Comparison of ENCODE assay signal across 23 mouse cellular contexts in genomic region chr2:25666516-25666915, GRCm38 (mm10). TPM values are rescaled to one million over a fixed set of nuclear protein-coding genes. Genes with fewer than 3 reads are reported as not detected.
"Had no signal": no experiment of that assay in that cellular context is flagged by ENCODE, and none has a peak within 500 bp of the region (broad histone marks: within the 10 kb centered on the region; RNA-seq: fewer than 3 reads in every experiment).

No protein-coding gene starts in this region.

- H3K27me3 ChIP-seq: midbrain, embryonic 13.5 days; midbrain, embryonic 15.5 days; neural tube, embryonic 12.5 days; stomach, embryonic 15.5 days had no signal

- H3K9ac ChIP-seq: lung, embryonic 14.5 days; midbrain, embryonic 13.5 days; midbrain, embryonic 15.5 days; neural tube, embryonic 12.5 days; stomach, embryonic 15.5 days had no signal

- H3K27ac ChIP-seq: macrophage; midbrain, embryonic 13.5 days; midbrain, embryonic 15.5 days; neural tube, embryonic 12.5 days; stomach, embryonic 15.5 days; stomach, postnatal 0 days had no signal

- H3K4me2 ChIP-seq: lung, embryonic 14.5 days; midbrain, embryonic 11.5 days; midbrain, embryonic 13.5 days; midbrain, embryonic 15.5 days; neural tube, embryonic 12.5 days; stomach, embryonic 15.5 days had no signal

- H3K36me3 ChIP-seq: midbrain, embryonic 13.5 days; midbrain, embryonic 15.5 days; neural tube, embryonic 12.5 days; stomach, embryonic 15.5 days had no signal

- DNase-seq: lung, adult 18-20 months; lung, embryonic 14.5 days; lung, postnatal 10 days; lung, postnatal 36 days; right cerebral cortex, postnatal 14 days; thymus, adult 18-20 months; thymus, postnatal 14 days; thymus, postnatal 36 days had no signal

- H3K9me3 ChIP-seq: midbrain, embryonic 13.5 days; midbrain, embryonic 15.5 days; neural tube, embryonic 12.5 days; stomach, embryonic 15.5 days had no signal

- H3K4me1 ChIP-seq: megakaryocyte, embryonic 14.5 days; midbrain, embryonic 13.5 days; midbrain, embryonic 15.5 days; neural tube, embryonic 12.5 days; stomach, embryonic 15.5 days had no signal

- H3K4me3 ChIP-seq: megakaryocyte, embryonic 14.5 days; midbrain, embryonic 13.5 days; midbrain, embryonic 15.5 days; neural tube, embryonic 12.5 days; stomach, embryonic 15.5 days had no signal

- ATAC-seq: midbrain, embryonic 13.5 days; midbrain, embryonic 15.5 days had no signal

RNA-seq across cellular contexts. Expression of gene Lcn5, which starts 8.8 kb away (rescaled TPM):
- polyA plus RNA-seq: liver, embryonic 16.5 days; lung, embryonic 14.5 days; lung, embryonic 16.5 days; macrophage; midbrain, embryonic 11.5 days; midbrain, embryonic 13.5 days; midbrain, embryonic 15.5 days; midbrain, postnatal 0 days; neural tube, embryonic 12.5 days; neural tube, embryonic 14.5 days; spleen, adult 2 months; stomach, embryonic 15.5 days; stomach, postnatal 0 days; testis, adult 2 months; thymus, postnatal 0 days had no signal

RNA-seq across cellular contexts. Expression of gene Lcn6, which starts 10.1 kb away (rescaled TPM):
- polyA plus RNA-seq: liver, embryonic 16.5 days; lung, embryonic 14.5 days; lung, embryonic 16.5 days; macrophage; midbrain, embryonic 11.5 days; midbrain, embryonic 13.5 days; midbrain, embryonic 15.5 days; midbrain, postnatal 0 days; neural tube, embryonic 12.5 days; neural tube, embryonic 14.5 days; spleen, adult 2 months; stomach, embryonic 15.5 days; stomach, postnatal 0 days; testis, adult 2 months; thymus, postnatal 0 days had no signal

RNA-seq across cellular contexts. Expression of gene Lcn8, which starts 13.6 kb away (rescaled TPM):
- polyA plus RNA-seq: liver, embryonic 16.5 days; macrophage; midbrain, embryonic 11.5 days; midbrain, embryonic 13.5 days; midbrain, embryonic 15.5 days; midbrain, postnatal 0 days; neural tube, embryonic 12.5 days; neural tube, embryonic 14.5 days; spleen, adult 2 months; stomach, embryonic 15.5 days; testis, adult 2 months had no signal

RNA-seq across cellular contexts. Expression of gene Lcn10, which starts 16.0 kb away (rescaled TPM):
- polyA plus RNA-seq: liver, embryonic 16.5 days; lung, embryonic 14.5 days; lung, embryonic 16.5 days; macrophage; midbrain, embryonic 11.5 days; midbrain, embryonic 13.5 days; midbrain, embryonic 15.5 days; midbrain, postnatal 0 days; neural tube, embryonic 12.5 days; neural tube, embryonic 14.5 days; spleen, adult 2 months; stomach, embryonic 15.5 days; stomach, postnatal 0 days; testis, adult 2 months had no signal

RNA-seq across cellular contexts. Expression of gene Obp2a, which starts 33.3 kb away (rescaled TPM):
- polyA plus RNA-seq: liver, embryonic 16.5 days; lung, embryonic 14.5 days; lung, embryonic 16.5 days; macrophage; midbrain, embryonic 11.5 days; midbrain, embryonic 13.5 days; midbrain, embryonic 15.5 days; midbrain, postnatal 0 days; neural tube, embryonic 12.5 days; neural tube, embryonic 14.5 days; spleen, adult 2 months; stomach, embryonic 15.5 days; testis, adult 2 months had no signal
